Mouse (Mus musculus): ENCODE results near the gene S100z. TPM values are rescaled to one million over a fixed set of nuclear protein-coding genes. Genes with fewer than 3 reads are reported as not detected.

The S100z gene
- not detected for total RNA-seq (2021)
- long read RNA-seq, experiment 1, result 0 reads
- long read RNA-seq, experiment 2, result 0 reads

- DNase-seq (ENCODE audit: low spot score in 2 of 2), result no peak
Measured at GRCm38 (mm10) chr13:95478671-95479413, at the start of gene S100z. Gene S100z (minus strand): TSS chr13:95478721.

DNA sequence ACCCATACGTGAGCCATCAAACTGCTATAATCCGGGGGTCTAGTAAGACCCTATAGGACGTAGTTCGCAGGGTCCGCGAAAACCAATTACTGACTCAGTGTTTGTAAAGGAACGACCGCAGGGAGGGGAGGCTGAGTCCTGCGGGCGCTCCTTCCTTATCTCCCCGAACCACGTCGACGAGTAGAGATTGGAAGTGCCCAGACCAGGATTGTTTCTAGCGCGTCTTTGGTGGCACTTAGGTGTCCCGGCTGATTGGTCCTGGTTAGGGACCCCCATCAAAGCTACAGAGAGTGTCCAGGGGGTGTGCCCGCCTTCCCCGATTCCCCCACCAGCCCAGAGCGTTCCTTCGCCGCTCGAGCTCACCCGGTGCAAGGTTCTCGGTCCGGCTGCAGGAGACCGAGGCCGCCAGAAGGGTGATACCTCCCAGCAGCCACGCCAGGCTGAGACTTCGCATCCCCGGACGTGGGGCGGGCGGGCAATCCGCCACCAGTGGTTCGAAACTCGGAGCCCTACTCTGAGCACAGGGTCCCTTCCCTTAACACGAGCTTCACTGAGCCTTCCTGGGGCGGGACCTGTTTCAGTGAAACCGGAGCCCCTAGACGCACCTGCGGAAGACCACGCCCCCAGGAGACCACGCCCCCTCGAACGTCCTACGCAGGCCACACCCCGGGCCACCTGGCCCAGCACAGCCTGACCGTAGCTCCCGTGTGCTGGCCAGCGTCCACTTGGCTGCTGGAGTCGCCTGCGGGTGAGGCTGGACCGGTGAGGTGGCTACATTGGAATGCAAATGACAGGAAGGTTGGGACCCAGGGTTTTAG is 46.4 kb upstream of the S100z start, which contains the start of gene F2rl1:
TSS of gene F2rl1 (minus strand) at position 554 of the 818 bp plus-strand sequence.
- peak in 1 of 2 experiments; percentile 32 for DNase-seq (ENCODE audit: low spot score in 2 of 2)

GRCm38 (mm10) chr13:95524424-95524673 is 45.8 kb upstream of the S100z start:
- no peak for DNase-seq (ENCODE audit: low spot score in 2 of 2)

DNA sequence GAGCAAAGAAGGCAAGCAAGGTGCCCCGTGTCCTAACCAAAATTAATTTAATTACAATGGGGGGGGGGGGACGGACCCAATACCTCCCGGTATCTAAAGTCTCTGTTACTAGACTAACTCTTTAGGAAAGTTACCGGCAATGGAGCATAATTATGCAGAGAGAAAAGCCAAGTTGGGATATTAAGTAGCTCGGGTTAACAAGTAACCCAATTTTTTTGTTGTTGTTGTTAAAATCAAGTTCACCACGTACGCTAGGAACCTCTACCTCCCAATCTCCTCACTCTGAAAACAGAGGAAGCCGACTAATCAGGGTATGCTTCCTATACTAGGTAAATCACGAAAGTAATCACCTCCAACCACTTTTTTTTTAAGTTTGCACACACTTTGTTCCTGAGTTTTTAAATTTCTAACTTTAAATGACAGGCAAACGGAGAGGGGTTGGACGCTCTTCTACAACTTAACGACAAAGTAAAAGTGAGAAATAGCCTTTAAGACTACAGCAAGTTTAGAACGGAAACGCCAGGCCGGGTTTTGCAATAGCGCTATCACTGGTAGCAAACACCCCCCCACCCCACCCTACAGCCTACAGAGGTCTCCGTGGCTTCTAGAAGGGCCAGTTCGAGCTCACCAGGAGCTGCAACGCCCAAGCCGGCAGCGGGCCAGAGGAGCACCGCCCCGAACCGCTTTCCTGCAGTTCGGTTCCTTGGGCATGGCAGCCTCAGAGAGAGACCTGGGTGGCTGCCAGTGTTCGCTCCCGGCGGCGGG is 45.3 kb upstream of the S100z start:
- peak; percentile 29 to 31 for DNase-seq (ENCODE audit: low spot score in 2 of 2)

DNA sequence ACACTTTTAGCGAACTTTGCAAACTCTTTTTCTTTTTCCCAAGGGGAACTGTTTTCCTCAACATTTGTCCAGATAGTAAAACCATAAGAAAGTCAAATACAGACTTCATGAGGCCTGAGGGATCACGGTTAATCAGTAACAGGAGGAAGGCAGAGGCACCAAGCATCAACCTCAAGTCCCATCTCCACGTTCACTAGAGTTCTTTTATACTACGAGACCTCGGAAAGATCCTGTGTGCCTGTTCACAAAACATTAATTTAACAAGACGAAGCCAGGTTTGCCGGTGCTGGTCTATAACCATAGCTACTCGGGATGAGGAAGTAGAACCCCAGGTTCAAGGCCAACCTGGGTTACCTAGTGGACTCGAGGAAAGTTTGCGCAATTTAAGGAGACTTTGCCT is 43.7 kb upstream of the S100z start:
- DNase-seq (ENCODE audit: low spot score in 2 of 2), result no peak

DNA sequence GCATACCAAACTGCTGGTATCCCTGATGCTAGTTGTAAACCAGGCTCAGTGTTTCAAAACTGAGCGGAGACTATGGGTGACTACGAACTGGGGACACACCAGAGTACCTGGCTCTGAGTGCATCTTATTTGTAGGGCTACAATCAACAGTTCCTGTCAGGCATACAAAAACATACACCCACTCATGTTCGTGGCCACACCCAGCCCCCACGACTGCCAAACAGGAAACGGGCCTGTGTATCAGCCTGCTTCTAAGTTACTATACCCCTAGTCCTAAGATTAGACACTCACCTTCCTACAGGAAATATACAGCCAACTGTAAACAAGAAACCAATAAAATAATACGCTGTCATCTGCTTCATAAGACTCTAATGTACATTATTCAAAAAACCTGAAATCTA is 42.5 kb upstream of the S100z start:
- no peak for DNase-seq (ENCODE audit: low spot score in 2 of 2)

GRCm38 (mm10) chr13:95514756-95515155 is 36.2 kb upstream of the S100z start:
- no peak for DNase-seq (ENCODE audit: low spot score in 2 of 2)

DNA sequence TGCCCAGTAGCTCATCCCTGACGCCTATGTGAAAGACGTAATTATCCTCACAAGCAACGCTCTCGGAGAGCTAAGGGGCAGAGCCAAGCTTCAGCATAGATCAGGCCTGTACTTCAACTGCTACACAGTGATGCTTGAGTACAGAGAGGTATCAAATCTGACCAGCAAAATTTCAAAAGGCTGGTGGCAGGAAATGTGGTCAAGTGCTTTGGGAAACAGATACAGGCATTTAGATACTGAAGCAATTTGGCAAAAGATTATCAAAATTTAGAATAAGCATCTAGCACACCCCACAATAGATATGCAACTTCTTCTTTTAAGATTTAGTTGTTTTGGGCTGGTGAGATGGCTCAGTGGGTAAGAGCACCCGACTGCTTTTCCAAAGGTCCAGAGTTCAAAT is 31.5 kb upstream of the S100z start:
- DNase-seq (ENCODE audit: low spot score in 2 of 2), result no peak

- no peak for DNase-seq (ENCODE audit: low spot score in 2 of 2)
Measured at GRCm38 (mm10) chr13:95503279-95503917, 24.9 kb upstream of the S100z start.

DNA sequence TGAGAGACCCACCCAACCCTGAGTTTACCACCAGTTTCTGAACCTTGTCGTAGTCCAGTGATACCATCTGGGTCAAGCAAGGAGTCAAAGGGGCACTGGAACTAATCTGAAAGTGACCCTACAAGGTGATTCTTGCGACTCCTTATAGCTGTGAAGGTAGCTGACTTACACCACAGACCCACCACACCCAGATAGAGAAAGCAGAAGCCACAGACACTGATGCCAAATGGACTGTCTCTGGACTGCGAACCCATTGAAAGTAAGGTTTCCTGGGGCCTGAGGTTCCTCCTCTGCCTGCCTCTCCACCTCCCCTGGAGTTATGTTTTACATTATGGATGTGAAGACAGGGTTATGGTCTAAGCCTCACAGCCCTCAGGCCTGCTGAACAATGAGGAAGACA is 18.1 kb upstream of the S100z start:
- DNase-seq (ENCODE audit: low spot score in 2 of 2), result no peak

- DNase-seq (ENCODE audit: low spot score in 2 of 2), result no peak
Measured at GRCm38 (mm10) chr13:95494812-95495211, 16.3 kb upstream of the S100z start.

GRCm38 (mm10) chr13:95493296-95493695 is 14.8 kb upstream of the S100z start:
- DNase-seq (ENCODE audit: low spot score in 2 of 2), result no peak

DNA sequence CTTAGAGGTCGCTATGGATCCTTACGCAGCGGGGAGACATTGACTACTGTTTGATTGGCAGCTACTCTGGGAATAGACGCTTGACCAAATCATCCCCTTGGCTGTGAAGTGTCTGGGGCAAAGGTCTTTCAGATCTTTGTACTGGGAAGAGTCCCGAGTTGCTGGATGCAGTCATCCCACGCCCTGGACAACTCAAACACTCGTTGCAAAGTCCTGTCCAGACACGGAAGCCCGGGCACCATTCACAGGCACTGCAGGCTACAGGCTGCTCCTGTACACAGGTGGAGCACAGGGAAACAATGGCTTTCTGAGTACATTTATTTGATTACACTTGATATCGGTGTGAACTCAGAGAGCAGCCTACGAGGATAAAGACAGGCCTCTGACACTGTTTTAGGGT is 12.8 kb upstream of the S100z start:
- no peak for DNase-seq (ENCODE audit: low spot score in 2 of 2)

DNA sequence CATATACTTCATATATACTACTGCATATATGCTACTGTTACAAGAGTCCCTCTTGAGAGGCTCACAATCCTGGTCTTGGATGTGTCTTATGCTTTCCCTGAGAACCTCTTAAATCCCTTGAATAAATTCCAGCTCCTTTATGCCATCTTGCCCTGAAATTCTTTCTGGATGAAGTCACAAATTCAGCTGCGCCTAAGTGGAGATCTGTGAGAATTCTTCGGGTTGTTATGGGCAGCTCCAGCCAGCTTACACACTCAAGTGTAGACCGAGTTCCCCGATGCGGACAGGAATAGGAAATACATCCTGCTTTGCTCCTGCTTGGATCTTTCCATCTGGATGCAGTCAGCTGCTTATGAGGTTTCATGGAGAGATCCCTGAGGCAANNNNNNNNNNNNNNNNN is 6.1 kb upstream of the S100z start:
- no peak for DNase-seq (ENCODE audit: low spot score in 2 of 2)

DNA sequence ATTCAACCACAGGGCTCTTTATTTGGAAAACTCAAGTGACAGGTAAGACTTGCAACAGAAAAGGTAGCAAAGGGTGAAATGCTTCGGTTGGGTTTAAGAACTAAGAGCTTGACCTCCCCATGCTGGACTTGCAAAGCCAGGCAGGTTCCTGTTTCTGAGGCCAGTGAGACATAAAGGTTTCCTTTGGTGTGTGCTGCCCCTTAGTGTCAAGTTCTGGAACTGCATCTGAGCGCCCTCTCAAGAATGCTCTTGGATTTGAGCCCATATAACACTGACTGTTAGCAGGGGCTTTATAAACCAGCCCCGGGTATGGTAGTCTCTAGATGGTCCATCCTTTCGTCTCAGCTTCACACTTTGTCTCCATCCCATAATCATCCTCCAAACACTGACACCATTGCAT is 2.9 kb upstream of the S100z start:
- DNase-seq (ENCODE audit: low spot score in 2 of 2), result peak; percentile 68 to 76

GRCm38 (mm10) chr13:95477173-95477572 is 1.3 kb downstream of the S100z start:
- DNase-seq (ENCODE audit: low spot score in 2 of 2), result no peak

DNA sequence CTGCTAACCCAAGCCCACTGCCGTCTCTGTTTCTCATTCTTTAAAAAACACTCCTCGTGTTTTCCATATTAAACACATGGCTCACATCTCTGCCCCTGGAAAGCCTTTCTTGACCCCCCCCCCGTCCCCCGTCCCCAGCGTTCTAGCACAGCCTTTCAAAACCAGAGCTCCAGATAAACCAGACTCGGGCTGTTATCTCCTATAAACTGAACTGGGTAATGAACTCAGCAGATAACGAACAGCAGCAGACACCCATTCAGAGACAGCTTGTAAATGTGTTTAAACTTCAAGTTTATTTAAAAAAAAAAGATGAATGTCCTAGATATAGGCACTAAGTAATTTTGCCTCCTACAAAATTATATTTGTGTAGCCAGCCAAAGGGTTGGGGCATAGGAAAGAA is 3.4 kb downstream of the S100z start:
- no peak for DNase-seq (ENCODE audit: low spot score in 2 of 2)

GRCm38 (mm10) chr13:95474294-95474693 is 4.2 kb downstream of the S100z start:
- DNase-seq (ENCODE audit: low spot score in 2 of 2), result no peak

DNA sequence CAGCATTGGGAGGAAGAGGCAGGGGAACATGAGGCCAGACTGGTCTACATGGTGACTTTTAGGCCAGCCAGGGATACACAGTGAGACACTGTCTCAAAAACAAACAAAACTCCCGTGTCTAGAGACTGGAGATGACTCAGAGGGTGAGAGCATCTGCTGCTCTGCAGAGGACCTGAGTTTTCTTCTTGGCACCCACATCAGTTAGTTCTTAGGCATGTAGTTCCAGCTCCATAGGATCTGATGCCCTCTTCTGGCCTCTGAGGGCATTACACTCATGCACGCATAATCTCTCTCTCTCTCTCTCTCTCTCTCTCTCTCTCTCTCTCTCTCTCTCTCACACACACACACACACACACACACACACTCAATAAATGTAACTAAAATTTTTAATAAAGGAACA is 7.6 kb downstream of the S100z start:
- no peak for DNase-seq (ENCODE audit: low spot score in 2 of 2)

GRCm38 (mm10) chr13:95451529-95451928 is 27.0 kb downstream of the S100z start:
- no peak for DNase-seq (ENCODE audit: low spot score in 2 of 2)

GRCm38 (mm10) chr13:95450636-95451210 is 27.8 kb downstream of the S100z start:
- DNase-seq (ENCODE audit: low spot score in 2 of 2), result peak in 1 of 2 experiments; percentile 20

All from adrenal gland, adult 18-20 months (tissue).